Mouse (Mus musculus) right cerebral cortex, adult 2 months (tissue): Measurements from ENCODE around the gene Atxn2l.
"Not testable (repeated sequence)": the region's sequence is repeated elsewhere in the genome, so short reads cannot be mapped to it uniquely, and the experiment has no call there.

Experiments
- DNase-seq, 2 experiments: peaks; one replicate each; pipeline ENCODE4 v3.0.0; 2021 to 2022; ENCODE audit warnings: low spot score in 2 of 2

The Atxn2l gene

DNA sequence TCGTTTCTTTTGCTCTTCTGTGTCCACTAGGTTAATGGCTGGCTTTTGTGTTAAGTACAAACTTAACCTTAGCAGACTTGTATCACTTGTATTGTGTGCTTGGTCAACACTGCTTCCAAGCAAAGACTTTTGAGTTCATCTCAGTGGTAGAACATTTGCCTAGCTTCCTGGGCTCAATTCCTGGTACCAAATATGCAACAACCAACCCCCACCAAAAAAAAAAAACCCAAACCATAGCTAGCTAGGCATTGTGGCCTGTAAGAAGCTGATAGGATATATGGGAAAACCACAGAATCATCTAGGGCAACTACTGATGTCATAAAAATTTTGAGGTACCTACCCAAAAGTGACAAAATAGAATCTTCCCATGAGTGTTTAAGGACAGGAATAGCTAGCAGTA, 12.2 kb downstream of the Atxn2l start:
- DNase-seq = no peak

DNA sequence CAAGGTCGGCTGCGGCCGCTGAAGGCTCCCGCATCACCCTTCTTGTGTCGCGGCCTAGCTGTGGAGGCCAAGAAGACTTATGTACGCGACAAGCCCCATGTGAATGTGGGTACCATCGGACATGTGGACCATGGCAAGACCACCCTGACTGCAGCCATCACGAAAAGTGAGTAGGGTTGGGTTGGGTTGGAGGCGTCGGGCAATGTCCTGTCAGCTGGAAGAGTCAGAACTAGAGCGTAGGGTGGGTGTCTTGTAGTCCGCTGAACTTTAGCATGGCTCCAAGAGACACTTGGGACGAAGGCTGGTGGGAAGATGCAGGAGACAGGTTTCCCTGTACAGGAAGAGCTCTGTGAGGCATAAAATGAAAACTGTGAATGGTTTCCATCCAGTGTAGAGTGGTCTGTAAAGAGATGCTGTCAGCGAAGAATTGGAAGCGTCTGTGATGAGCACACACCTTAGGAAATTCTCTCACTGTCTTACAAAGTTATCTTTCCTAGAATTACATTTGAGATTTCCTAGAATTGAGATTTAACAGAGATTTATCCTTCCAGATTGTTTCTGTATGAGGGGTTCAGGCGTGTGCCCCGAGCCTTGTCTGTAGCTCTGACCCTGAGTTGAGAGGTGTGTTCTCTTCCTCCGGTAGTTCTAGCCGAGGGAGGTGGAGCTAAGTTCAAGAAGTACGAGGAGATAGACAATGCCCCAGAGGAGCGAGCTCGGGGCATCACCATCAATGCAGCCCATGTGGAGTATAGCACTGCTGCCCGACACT, 15.4 kb downstream of the Atxn2l start:
- DNase-seq = not testable (repeated sequence)

DNA sequence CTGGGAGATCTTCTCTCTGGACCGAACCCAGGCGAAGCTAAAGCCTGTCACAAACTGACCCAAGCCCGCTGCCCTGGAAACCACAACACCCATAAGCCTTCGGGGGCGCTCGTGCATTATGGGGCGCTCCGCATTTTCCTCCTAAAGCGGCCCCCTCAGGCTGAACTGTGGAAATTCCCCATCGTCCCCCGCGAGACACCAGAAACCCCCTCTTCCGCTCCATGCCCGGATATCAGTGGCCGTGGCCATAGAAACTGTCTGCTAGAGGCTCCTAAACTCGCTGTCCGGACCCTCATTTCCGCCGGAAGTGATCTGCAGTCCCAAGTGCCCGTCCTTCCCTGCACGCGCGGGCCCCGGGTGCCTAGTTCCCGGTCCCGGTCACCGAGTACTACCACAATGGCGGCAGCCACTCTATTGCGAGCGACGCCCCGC, 16.2 kb downstream of the Atxn2l start, which contains the start of gene Tufm:
Tufm (plus strand) TSS at position 310 of the 432 bp plus-strand sequence.
- DNase-seq = peak; percentile 98

DNA sequence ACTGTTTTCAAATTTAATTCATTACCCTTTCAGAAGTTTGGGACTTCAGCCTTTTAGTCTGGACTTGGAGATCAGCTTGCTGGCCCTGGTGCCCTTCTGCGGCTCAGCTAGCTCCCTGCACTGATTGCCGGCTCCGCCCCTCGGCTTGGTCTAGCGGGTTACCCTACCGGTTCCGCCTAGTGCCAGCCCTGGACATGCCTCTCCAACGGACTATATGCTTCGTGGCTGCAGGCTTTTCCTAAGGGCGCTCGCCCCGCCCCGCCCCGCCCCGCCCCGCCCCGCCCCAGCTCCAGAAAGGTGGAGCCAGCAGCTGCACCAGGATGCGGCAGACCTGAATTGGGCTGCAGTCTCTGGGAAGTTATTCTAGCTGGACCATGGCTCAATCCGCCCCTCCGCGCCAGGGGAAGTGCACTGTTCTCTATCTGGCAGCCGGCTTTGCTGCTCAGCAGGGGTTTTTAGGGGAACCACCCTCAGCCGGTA, 20.8 kb downstream of the Atxn2l start:
- DNase-seq = peak; percentile 61 to 63

DNA sequence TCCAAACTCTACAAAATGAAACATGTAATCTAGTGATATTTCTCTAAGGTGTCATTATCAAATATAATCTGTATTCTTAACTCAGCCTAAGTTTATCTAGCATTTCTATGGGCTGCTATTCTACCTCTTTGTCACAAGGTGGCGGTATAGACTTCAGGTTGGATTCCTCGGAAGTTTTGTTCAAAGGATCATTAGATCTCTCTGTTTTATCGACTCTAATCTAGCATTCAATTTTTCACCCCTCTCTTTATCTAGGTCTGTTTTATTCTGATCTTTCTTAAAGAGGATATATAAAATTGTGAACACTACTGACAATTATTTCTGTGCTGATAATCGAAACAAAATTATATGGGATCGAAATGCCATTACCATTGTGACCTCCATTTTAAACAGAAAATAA, 21.5 kb downstream of the Atxn2l start:
- no peak for DNase-seq

DNA sequence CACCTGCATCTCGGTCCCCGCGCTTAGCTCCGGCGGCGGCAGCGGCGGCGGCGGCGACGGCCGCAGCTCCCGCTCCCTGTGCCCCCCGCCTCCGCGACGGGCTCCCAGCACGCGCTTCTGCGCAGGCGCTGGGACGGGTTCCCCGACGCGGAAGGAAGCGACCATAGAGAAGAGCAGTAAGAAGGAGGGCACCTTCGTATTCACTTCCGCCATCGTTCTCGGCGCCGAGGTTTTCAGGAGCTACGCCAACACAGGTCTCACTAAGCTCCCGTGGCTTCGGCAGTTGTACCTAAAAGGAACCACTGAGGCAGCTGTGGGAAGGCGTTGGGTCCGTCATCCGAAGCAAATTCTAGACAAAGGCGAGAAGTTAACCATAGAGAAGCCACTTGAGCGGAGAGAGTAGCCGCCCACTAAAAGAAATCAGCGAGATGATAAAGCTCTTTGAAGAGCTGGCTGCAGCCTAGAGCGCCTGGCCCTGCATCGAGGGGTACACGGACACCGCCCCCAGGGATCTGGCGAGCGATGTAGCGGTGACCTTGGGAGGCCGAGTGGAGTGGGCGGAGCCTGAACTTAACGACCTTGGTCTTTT, 28.1 kb downstream of the Atxn2l start, which contains the start of gene Sh2b1:
Sh2b1 (minus strand) TSS at position 432 of the 589 bp plus-strand sequence.
- peak; percentile 88 to 90 for DNase-seq

DNA sequence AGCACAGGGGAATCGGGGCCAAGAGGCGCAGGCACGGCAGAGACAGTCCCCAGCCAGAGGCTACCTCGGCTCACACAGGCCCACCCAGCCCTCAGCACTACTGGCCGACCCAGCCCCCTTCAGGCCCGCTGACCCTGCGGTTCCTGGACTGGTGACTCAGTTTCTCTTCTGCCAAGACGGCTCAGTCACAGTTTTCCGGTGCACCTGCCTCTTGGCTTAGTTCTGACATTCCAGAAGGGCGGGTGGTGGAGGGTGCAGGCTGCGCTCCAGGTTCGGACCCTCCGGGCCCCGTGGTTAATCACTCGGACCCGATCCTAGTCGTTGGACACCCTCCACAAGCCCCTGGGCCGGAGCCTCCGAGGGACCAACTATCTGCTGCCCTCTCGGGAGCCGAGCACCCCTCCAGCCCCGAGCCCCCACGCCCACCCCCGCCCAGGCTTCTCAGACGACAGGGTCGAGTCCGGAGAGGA, 28.7 kb downstream of the Atxn2l start:
- peak in 1 of 2 experiments; percentile 22 for DNase-seq

DNA sequence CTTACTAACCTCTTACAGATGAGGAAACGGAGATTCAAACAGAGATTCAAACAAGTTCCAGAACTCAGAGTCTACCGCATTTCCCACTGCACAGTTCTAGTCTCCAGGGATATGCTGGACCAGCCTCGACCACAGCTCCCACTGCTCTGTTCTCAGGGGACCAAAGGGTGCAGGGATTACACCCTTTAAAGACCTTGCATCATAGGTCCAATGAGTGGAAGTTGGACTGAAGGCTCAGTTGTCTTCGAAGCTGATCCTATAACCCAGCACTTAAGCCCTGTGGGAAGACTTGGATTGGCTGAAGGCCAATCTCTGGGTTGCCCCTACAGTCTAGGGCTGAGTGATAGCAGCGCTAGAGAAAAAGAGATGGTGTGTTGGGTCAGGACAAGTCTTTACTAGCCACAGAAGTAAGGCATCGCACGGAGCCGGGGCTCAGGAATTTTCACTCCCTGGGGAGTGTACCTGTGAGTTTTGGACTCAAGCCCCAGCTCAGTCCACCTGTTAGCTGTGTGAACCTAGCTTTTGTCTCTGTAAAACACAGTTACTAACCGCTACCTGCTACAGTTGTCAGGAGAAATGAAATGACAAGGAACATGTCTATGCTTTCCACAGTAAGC, 29.7 kb downstream of the Atxn2l start:
- no peak for DNase-seq

DNA sequence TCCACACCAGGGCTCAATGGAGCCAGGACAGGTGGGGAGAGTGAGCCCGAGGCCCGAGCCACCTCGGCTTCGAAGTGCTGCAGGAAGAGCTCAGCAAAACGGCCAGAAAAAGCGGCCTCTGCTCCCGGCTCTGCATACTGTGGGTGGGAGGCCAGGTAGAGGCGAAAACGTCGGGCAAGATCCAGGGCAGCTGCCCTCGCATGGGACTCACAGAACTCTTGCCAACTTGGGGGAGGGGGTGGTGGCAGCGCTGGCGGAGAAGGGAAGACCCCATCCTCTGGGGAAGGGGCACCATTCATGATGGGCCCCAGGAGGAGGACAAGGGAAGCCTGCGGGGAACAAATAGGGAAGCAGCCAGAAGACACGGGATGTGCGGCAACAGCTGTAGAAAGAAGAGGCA, 30.5 kb downstream of the Atxn2l start:
- DNase-seq = no peak

DNA sequence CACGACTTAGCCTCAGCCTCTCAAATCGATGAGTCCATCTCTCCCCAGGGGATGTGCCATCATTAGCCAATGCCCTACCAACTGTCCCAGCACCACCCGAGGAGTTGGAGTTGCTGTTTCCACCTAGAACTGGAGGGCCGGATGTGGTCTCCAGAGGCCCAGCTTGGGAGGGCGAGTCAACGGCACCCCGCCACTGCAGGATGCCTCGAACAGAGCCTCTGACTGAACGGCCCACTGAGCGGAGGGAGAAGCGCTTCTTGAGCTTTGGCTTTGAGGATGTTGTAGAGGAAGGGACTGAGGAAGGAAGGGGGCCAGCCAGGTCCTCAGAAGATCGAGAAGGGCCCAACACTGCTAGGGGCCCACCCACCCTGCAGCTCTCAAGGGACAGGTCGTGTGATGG, 30.9 kb downstream of the Atxn2l start:
- no peak for DNase-seq

DNA sequence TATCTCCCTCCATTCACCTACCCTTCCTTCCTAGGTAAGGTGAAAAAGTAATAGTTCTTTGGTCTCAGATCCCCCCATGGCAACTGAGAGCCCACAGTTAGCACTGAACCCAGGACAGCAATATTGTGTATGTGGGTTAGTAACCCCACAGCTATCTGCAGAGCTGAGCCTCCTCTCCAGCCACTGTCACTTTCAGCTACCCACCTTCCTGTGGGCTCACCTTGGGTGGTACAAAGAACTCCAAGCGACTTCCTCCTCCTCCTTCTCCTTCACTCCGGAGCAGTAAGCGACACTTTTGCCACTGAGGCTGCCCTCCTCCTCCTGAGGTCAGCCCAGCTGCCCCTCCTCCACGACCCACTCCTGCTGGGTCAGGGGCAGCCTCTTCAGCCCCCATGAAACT, 31.4 kb downstream of the Atxn2l start:
- DNase-seq = no peak

DNA sequence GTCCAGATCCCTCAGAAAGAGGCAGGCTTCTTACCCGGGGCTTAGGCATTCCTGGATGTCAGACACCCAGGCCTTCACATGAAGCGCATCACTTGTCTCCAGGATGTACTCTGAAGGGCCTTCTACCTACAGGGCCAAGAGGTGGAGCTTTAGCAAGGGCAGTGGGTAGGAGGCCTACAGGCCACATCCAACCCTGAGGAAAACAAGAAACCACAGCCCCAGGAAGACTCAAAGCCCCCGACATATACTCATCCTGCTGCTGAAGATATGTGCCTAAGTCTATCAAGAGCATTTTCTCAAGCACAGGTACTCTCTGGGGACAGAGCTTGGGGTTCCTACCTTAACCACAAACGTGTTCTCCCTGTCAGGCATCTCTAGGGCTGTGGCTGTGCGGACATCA, 31.9 kb downstream of the Atxn2l start:
- no peak for DNase-seq

DNA sequence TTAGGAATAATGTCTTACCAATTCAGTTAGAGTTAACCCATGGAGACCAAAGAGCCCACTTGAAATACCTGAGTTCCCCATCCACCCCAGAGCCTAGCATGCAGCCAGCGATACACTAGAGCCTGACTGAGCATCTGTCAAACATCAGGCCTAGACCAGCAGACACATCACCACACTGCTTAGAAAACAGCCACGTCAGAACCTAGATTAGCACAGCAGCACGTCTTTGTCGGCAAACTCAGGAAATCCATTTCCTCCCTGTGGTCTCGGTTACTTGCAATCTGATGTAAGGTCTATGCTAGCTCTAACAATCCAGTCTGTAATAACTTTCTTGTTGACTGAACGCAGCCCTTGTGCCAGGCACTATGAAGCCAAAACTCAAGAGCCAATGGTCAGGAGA, 33.2 kb downstream of the Atxn2l start:
- no peak for DNase-seq

DNA sequence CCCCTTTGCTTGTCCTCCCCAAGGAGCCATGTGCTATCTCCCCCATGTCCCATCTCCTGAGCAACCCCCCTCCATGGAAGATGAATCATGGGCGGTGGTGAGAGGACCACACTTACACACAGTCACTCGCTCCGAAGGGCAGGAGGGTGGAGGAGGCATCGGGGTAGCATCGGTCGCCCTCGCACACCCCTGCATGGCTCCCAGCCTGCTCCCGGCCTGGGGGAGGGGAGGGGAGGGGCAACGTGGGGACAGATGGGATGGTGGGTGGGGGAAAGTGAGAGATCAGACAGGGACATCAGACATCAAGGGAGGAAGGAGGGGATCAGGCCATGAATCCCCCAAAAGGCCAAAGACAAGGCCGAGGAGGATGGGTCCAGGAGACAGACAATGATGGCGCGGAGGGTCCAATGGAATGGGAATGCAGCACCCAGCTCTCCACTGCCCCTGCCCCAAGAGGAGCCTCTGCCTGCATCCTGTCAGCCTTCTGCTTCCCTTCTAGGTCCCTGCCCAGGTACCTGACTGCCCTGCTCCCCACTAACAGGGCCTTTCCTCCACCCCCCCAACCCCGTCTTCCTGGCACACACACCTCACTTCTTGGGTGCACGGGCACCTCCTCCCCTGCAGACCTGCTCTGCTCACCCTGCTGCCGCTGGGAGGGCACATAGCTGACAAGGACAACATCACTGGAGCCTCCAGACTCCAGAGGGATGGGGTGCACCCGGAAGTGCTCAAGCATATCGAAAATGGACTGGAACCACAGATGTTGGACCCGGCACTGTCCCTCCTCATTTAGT, 35.2 kb downstream of the Atxn2l start:
- no peak for DNase-seq

DNA sequence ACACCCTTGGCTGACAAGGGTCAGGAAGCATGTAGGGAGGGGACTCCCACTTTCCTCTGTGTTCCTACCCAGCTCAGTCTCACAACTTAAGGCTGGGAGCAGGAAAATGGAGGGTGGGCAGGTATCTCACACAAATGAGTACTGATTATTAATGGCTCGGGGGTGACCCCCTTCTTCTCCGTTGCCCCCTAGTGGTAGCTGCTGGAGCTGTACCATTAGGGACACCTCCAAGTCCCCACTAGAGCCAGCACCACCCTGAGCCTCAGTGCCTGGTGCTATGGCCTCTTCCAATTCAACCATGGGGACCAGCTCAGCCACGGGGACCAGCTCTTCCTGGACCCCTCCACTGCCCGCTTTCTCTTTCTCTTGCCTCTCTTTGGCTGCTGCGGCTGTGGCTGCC, 36.0 kb downstream of the Atxn2l start:
- no peak for DNase-seq

DNA sequence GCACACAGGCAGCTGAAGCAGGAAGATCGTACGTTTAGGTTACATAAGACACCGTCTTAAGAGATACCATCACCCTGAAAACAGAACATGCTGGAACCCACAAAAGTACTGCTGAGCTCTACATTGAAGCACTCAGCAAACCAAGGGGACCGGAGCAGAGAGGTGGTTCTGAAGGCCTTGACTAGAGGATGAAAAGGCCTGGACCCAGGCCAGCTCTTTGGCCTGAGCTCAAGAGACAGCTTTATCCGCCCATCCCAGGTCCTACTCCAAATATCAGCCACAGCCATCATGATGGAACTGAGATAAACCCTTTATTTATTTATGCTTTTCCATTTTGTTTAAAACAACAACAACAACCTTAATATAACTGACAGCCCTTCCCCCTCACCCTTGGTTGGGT, 36.5 kb downstream of the Atxn2l start:
- no peak for DNase-seq

DNA sequence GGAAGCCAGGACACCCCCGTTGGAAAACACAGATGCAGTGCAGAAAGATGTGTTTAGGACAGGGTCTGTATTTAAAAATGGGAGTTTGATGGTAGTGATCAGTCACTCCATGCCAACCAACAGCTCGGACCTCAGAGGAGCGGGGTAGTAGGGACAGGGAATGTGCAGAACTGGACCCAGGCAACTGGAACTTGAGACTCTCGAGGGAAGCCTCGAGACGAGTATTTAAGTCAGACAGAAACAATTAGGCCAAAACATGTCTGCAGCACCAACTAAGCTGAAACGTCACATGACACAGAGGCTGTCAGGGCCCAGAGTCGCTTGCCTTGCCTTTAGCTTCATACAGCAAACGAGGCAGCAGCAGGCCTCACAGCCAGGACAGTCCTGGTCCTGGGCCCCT, 37.1 kb downstream of the Atxn2l start:
- DNase-seq = no peak

DNA sequence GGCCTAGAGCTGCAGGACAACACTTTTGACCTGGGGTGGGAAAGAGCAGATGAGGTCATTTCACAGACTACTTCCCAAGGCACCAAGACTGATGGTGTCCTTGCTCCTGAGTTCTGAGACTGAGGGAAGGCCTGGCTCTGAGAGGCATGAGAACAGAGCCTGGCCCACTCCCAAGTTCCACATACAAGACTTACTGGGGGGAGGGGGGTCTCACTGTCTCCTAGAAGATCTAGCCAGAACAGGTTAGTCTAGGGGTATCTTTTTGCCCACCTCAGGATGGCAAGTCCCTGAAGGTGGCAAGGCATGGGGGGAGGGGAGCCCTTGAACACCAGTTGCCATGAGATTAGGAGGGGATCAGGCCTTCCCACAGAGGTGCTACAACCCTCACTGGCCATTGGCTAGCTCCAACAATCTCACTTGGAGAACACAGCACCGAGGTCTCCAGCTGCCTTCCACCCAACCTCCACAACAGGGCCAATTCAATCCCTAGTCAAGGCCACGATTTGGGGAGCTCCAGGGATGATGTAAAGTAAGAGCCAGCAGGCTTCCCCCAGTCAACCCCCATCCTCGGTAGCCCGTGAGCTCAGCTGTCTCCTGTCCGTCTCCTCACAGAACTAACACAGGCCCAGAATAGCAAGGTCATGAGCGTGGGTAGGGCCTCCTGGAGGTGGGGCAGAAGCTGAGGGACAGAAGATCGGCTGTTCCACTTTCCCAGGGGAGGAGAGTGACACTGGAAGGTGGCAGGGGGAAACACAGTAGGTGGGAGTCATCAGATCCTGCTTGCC, 37.8 kb downstream of the Atxn2l start:
- DNase-seq = no peak

DNA sequence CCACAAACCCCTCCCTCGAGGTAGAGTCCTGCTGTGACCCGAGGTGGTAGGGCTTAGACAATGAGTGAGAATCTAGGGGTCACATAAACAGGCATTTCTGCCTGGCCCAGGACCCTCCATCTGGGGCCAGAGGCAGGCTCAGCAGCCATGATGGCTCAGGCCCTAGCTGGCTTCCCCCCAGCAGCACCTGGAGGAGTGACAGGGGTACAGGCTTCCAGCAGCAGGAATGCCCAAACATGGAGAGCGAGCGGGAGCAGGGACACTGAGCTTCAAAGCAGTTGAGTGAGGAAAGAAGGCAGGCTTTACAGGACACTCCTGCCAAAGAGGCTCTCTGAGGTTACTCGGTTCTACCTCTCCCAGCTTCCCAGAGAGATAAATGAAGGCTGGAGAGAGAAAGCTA, 38.4 kb downstream of the Atxn2l start:
- no peak for DNase-seq

DNA sequence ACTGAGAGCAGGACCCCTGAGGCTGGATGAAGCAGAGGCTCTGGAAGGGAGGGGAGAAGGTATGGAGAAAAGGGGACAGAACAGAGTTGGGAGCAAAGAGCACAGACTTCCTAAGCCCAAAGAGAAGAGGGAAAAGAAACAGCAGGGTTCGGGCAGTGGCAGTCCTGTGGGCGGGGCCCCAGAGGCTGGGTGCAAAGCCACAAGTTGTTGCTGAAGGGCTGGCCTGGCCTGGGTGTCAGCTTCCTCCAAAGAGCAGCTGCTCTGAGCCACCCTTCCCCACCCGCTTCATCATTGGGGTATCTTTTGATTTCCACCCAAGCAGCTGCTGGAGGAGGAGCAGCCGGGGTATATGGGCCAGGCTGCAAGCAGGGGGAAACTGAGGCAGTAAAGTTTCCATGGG, 39.1 kb downstream of the Atxn2l start:
- no peak for DNase-seq

DNA sequence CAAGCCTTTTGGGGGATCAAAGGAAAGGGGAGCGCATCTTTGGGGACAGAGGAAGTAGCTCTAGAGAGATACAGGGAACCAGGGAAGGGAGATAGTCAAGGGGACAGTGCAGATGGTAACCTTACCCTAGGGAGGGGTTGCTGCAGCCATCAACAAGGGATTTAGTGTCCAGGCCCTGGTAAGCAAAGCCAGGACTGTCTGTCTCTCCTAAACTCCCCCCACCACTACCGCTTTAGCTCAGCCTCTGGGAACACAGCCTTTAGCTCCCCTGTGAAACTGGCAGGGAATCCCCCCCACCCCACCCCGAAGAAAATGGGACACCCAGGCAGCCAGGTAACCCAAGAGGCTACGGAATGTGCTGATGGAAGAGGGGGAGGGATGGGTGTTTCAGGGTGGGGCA, 39.7 kb downstream of the Atxn2l start:
- DNase-seq = no peak
